15 mouse cellular contexts compared by ENCODE assay signal in the genomic region with DNA sequence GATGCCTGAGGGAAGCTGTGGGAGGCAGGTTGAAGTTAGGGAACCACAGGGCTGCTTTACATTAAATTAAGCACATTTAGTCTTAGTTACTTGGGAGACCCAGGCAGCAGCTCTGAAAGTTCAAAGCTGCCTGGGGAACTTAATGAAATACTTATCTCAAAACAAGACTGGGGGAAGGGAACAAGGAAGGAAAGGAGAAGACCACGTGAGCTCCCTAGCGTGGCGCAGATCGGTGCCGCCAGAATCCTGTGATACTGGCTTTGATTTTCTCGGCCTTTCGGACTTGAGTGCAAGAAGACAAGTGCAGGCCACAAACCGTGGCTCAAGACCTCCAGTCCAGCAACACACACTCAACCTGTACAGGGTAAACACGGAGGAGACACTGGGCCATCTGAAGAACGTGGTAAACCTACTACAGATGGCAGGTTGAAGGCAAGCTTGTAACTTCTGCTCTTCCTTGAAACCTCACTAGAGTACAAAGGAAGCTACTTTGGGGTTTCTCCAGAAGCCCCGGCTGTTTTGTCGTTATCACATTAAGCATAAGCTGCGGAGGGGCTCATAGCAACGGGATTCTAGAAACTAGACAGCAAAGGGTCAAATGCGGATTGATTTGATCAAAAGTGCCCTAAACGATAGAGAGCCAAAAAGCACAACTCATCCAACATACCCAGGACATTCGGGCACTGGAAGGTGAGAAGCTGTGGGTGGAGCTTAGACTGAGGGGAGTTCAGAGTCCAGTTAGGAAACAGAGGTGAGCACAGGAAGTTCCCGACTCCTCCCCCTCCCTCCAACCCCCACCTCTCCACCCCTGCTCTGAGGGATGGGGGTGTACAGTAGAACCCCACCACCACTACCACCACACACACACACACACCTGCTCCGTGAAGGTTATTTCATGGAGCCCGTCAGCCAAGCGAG. TPM values are rescaled to one million over a fixed set of nuclear protein-coding genes. Genes with fewer than 3 reads are reported as not detected.
DNase-seq lines count a peak whose midpoint lies in the region; ATAC-seq and TF ChIP-seq lines count a peak whose summit lies in the region.
"Had no signal": no experiment of that assay in that cellular context is flagged by ENCODE, and none has a peak within 500 bp of the region (broad histone marks: within the 10 kb centered on the region; RNA-seq: fewer than 3 reads in every experiment).

No protein-coding gene starts in this region.

- no peaks in the 10 kb centered on the region for H3K27me3 ChIP-seq in liver, embryonic 13.5 days
- H3K27me3 ChIP-seq in heart, adult 2 months (ENCODE audit: control insufficient read depth, insufficient read depth, low read length), result no peaks in the 10 kb centered on the region
- H3K27me3 ChIP-seq: CH12.LX; heart, embryonic 15.5 days had no signal

- no peaks in the 10 kb centered on the region for H3K36me3 ChIP-seq in liver, embryonic 13.5 days
- H3K36me3 ChIP-seq in heart, adult 2 months (ENCODE audit: control insufficient read depth, insufficient read depth, low read length), result no peaks in the 10 kb centered on the region

- intact Hi-C loops in heart, adult 2 months (cut with DNase I), result no loop called here

- no peak for TF ChIP-seq CTCF in bone marrow macrophage, adult 2 months (IDR thresholded peaks at IDR 0.05; ENCODE audit: low read depth, low read length)
- no peak for TF ChIP-seq CTCF in heart, adult 2 months (IDR thresholded peaks at IDR 0.05)

- H3K4me2 ChIP-seq in liver, embryonic 13.5 days, result peak overlapping the region; percentile 41
- H3K4me2 ChIP-seq: heart, embryonic 15.5 days had no signal

- no peaks in the 10 kb centered on the region for H3K79me2 ChIP-seq in heart, adult 2 months (replicated peaks; ENCODE audit: control insufficient read depth, insufficient read depth, low read length)

- TF ChIP-seq POLR2A in bone marrow macrophage, adult 2 months (IDR thresholded peaks at IDR 0.05; ENCODE audit: borderline replicate concordance, low read depth, low read length), result no peak
- TF ChIP-seq POLR2A in heart, adult 2 months (IDR thresholded peaks at IDR 0.05; ENCODE audit: insufficient read depth, low read depth, low read length), result no peak

- ATAC-seq in liver, embryonic 13.5 days (ENCODE audit: low read depth), result peak; percentile 21; the same call in 1 of the 2 replicates
- no peak for ATAC-seq in megakaryocyte-erythroid progenitor cell, adult 5-6 weeks (replicated peaks; ENCODE audit: low FRiP score, low TSS enrichment, poor library complexity, severe bottlenecking)
- ATAC-seq in cerebellum, adult (ENCODE audit: insufficient number of reproducible peaks, low FRiP score, low TSS enrichment), result no peak
- ATAC-seq: hindbrain, embryonic 16.5 days had no signal

- H3K27ac ChIP-seq in bone marrow macrophage, adult 2 months (ENCODE audit: insufficient read depth, low read depth, low read length), result peak overlapping the region; percentile 38
- peak overlapping the region; percentile 29; the same call in 1 of the 2 replicates for H3K27ac ChIP-seq in liver, embryonic 13.5 days
- no peak overlapping the region for H3K27ac ChIP-seq in heart, adult 2 months
- H3K27ac ChIP-seq: heart, embryonic 15.5 days had no signal

- no peaks in the 10 kb centered on the region for H3K9me3 ChIP-seq in liver, embryonic 13.5 days (replicated peaks)
- H3K9me3 ChIP-seq: heart, embryonic 15.5 days had no signal

- peak overlapping the region; percentile 32; the same call in 1 of the 2 replicates for H3K4me3 ChIP-seq in bone marrow macrophage, adult 2 months (ENCODE audit: insufficient read depth, low read length)
- no peak overlapping the region for H3K4me3 ChIP-seq in liver, embryonic 13.5 days (replicated peaks)
- no peak overlapping the region for H3K4me3 ChIP-seq in heart, adult 2 months
- H3K4me3 ChIP-seq: heart, embryonic 15.5 days had no signal

- H3K9ac ChIP-seq in liver, embryonic 13.5 days, result no peak overlapping the region
- no peak overlapping the region for H3K9ac ChIP-seq in heart, adult 2 months (ENCODE audit: low read depth, low read length)
- H3K9ac ChIP-seq: heart, embryonic 15.5 days had no signal

- peak; percentile 46 for DNase-seq in kidney, postnatal 36 days
- DNase-seq in kidney, adult 11 months, result no peak
- no peak for DNase-seq in liver, embryonic 13.5 days
- DNase-seq in thymus, postnatal 0 days (ENCODE audit: low spot score), result peak; percentile 61
- DNase-seq in heart, adult 2 months, result no peak
- DNase-seq: cerebellum, postnatal 25 days; gastrocnemius, postnatal 10 days; midbrain, embryonic 14.5 days; right cerebral cortex, postnatal 4 days had no signal

- WGBS in liver, embryonic 13.5 days (ENCODE audit: insufficient replicate concordance), result 30% methylated on average over 21 of the region's 21 CpGs
- WGBS in heart, adult 2 months, result 67% methylated on average over 21 of the region's 21 CpGs

- H3K4me1 ChIP-seq in bone marrow macrophage, adult 2 months (ENCODE audit: control insufficient read depth, insufficient read depth, low read length), result peaks cover 32% of the 10 kb centered on the region
- peaks cover 48% of the 10 kb centered on the region for H3K4me1 ChIP-seq in liver, embryonic 13.5 days (replicated peaks)
- H3K4me1 ChIP-seq in heart, adult 2 months (ENCODE audit: control insufficient read depth, insufficient read depth, low read length), result no peaks in the 10 kb centered on the region

- TF ChIP-seq EP300 in heart, adult 2 months (IDR thresholded peaks at IDR 0.05; ENCODE audit: insufficient read depth, low read depth, low read length), result no peak

RNA-seq across cellular contexts. Expression of gene N4bp2l1, which starts 1.5 kb away (rescaled TPM):
- 112 and 121 TPM in 2 replicates for polyA plus RNA-seq in bone marrow macrophage, adult 2 months (2012; ENCODE audit: insufficient read depth, insufficient read length, missing spikeins)
- polyA plus RNA-seq in liver, embryonic 13.5 days (2015; fragmentation: Nextera tagmentation; extraction: Ambion mirVana), result 7.4 and 8.5 TPM in 2 replicates
- 47.7 and 48.6 TPM in 2 replicates for polyA plus RNA-seq in thymus, postnatal 0 days (2015; fragmentation: Nextera tagmentation; extraction: Ambion mirVana)
- 24.2 and 28.8 TPM in 2 replicates for total RNA-seq in megakaryocyte-erythroid progenitor cell, adult 5-6 weeks (2014; fragmentation: Nextera tagmentation)
- total RNA-seq in megakaryocyte-erythroid progenitor cell, adult 5-6 weeks (2017), result 16.4 and 23.7 TPM in 2 replicates
- 1 to 10 TPM; 2.5 to 3.1 TPM for total RNA-seq in heart, adult 2 months (2021)
- 2.7 and 4.7 TPM in 2 replicates for polyA plus RNA-seq in heart, adult 2 months (2012; rRNA removed)

Comparison
In these comparisons a context has a peak if more than half of its experiments do, and no peak if none do; other contexts are left out.
1. DNase-seq: peak in kidney, postnatal 36 days (2 of 2) and thymus, postnatal 0 days (single experiment); none in kidney, adult 11 months (single experiment), liver, embryonic 13.5 days (single experiment) and heart, adult 2 months (0 of 2).